Mouse (Mus musculus): ENCODE measurements around the gene Ephb1.

- TF ChIP-seq ZMIZ1 (IDR thresholded peaks at IDR 0.05; ENCODE audit: low read depth, low read length) (no peak), POLR2A (IDR thresholded peaks at IDR 0.05; ENCODE audit: control insufficient read depth in 1 of 2, insufficient read depth in 1 of 2, low read depth in 1 of 2, low read length in 2 of 2, poor library complexity in 1 of 2) (no peak), BHLHE40 (IDR thresholded peaks at IDR 0.05; ENCODE audit: borderline replicate concordance, low read depth, low read length) (no peak), MAX (IDR thresholded peaks at IDR 0.05; ENCODE audit: low read length) (no peak), CTCF (IDR thresholded peaks at IDR 0.05 in 2 of 3, conservative IDR thresholded peaks at IDR 0.05 in 1 of 3; ENCODE audit: control insufficient read depth in 1 of 3, insufficient read depth in 1 of 3, low read depth in 2 of 3, low read length in 3 of 3, poor library complexity in 1 of 3, severe bottlenecking in 1 of 3) (no peak)
These were observed 149.0 kb downstream of the Ephb1 start for GRCm38 (mm10) chr9:102205518-102205917.
